Mouse (Mus musculus) T-helper 1 cell (primary cell): ENCODE measurements around the gene Abr.

ENCODE experiments used
- in situ Hi-C: fragments of 300-600 bp; cut with MboI, MseI; formaldehyde crosslinking; loops from one replicate; pipeline ENCODE4 v1.15.1; 2025; ENCODE audit warnings: high pct_unique_total_duplicates

Gene Abr

DNA sequence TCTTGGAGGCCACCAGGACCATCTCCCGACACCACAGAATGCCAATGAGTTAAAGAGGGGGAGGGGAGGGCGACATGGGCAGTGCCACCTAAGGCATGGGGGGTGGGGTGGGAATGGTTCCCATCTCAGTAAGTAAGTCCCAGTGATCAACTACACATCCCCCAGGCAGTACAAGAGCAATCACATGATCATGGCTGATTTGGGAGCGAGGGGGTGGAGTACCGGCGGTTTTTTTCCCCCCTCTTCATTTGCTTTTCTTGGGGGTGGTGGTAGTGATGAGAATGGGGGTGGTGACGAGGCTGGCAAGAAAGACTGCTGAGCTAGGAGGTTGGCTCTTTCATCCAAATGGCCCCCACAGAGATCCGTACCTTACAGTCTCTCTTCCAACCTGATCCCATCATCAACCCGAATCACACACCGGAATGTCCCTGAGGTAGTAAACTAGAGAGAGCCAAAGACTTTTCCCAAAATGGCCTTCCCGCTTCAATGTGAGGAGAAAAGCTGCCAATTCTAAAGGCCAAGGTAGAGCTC is 51.8 kb downstream of the Abr start:
- in situ Hi-C loops, result loop anchor here (5.0 kb wide), 1 partner anchor 43 kb away; no protein-coding TSS in a partner anchor

DNA sequence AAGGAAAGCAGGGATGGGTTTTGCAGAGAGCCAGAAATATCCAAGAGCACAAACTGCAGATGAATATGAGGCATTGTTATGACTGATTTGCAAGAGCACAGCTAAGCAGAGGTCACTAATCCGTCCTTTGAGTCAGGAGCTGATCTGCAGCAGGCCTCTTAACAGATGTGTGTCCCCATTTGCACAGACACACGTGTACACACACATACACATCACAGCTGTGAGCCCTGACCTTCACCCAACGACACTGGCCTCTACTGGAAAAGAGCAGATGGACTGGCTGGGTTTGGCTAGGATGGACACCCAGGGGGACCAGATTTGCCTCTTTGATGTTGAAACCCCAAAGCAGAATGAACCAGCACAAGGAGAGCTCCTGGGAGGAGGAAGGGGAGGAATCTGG is 52.7 kb downstream of the Abr start:
- in situ Hi-C loops, result no loop called here

- in situ Hi-C loops, result no loop called here
Observed at GRCm38 (mm10) chr11:76566081-76566480, 56.0 kb downstream of the Abr start.

GRCm38 (mm10) chr11:76562584-76562983 is 59.5 kb downstream of the Abr start:
- in situ Hi-C loops, result no loop called here

GRCm38 (mm10) chr11:76562165-76562564 is 59.9 kb downstream of the Abr start:
- in situ Hi-C loops, result no loop called here

GRCm38 (mm10) chr11:76557837-76558236 is 64.3 kb downstream of the Abr start:
- in situ Hi-C loops, result no loop called here

GRCm38 (mm10) chr11:76548153-76548721 is 73.9 kb downstream of the Abr start:
- in situ Hi-C loops, result no loop called here

DNA sequence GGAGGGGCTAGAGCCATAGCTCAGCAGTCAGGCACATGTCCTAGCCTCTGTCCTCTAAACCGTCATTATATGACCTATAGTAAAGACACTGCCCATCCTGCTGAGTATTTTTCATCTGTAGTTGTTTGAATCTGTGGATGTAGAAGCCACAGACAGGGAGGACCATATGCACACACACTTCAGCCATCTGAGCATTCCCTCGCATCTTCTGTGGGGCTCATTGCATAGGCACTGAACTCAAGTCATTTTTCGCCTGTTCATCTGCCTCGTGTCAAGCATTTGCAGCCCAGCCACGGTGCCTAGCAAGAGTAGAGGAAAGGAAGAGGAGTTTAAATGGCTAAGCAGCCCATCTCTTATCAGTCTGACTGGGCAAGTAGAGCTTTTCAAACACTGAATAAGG is 74.7 kb downstream of the Abr start:
- in situ Hi-C loops, result no loop called here

- in situ Hi-C loops, result no loop called here
Observed at GRCm38 (mm10) chr11:76546431-76546830, 75.7 kb downstream of the Abr start.

DNA sequence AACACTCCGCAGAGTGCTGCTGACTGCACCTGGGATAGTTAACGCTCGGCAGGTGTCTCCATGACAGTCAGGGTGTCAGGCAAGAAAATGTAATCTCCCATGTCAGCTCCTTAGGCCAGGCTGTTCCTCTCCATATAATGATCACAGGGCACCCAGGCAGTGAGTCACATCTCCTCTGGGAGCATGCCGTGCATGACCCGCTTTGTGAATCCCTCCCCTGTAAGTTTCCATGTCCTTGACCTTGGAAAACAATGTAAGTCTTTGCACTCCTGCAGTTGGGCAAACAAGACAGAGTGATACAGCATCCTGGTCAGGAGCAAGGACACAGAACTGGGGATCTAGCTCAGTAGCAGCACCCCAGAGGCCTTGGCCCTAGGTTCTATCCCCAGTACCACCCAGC is 78.8 kb downstream of the Abr start:
- in situ Hi-C loops, result no loop called here

DNA sequence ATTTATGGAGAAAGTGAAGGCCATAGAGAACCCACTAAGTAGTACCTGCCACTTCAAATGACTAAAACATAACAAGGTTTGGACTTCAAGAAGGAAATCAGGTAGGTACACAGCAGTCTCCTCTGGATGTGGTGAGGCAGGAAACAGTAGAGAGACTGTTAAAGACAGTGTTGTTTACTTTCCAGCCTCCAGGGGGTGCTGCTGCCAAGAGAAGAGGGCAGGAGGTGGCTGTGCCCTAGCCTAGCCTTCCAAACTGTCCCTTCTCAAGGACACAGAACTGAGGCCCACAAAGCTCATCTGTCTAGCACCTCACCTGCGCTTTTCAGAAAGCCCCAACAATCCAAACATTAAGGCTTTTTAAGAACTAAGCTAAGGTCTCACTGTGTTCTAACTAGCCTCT is 81.1 kb downstream of the Abr start:
- in situ Hi-C loops, result no loop called here

GRCm38 (mm10) chr11:76537401-76537800 is 84.7 kb downstream of the Abr start:
- in situ Hi-C loops, result no loop called here

- in situ Hi-C loops, result no loop called here
Observed at GRCm38 (mm10) chr11:76536576-76537354, 85.3 kb downstream of the Abr start.

GRCm38 (mm10) chr11:76532001-76532400 is 90.1 kb downstream of the Abr start:
- in situ Hi-C loops, result no loop called here

- in situ Hi-C loops, result no loop called here
Observed at GRCm38 (mm10) chr11:76530966-76531678, 91.0 kb downstream of the Abr start.

GRCm38 (mm10) chr11:76530168-76530935 is 91.8 kb downstream of the Abr start:
- in situ Hi-C loops, result no loop called here

DNA sequence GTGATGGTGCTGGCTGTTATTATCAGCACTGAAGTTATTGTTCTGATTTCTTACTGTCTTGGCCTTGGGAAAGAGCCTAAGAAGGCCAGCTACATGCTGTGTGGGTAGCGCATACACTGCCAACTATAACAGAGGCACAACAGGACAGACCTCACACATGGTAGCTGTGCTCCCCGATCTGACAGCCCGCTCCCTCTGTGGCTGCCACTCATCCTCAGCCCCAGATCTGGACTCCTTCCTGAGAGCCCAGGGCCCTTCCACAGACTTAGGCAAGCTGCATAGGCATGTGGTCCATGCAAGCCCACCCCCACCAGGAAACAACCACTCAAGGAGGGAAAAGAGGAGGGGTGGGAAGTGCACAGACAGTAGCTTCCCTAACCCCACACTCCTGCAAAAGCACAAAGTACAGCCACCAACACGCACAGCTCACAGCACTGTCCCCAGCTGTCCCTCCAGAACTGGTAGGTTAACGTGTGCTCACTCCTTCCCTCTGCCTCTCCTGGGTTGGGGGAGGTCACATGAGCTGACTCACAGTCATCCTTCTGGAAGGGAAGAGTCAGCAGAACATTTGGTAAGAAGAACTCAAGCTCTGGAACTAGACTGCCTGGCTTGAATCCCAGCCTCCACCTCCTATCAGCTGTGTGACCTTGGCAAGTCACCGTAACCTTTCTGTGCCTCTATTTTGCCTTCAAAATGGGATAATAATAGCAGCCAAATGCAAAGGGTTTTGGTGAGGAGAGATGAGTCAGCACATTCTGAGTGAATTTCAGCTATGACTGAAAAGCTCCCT is 92.6 kb downstream of the Abr start:
- in situ Hi-C loops, result loop anchor here (5.0 kb wide), 1 partner anchor 43 kb away; no protein-coding TSS in a partner anchor

GRCm38 (mm10) chr11:76525646-76526351 is 96.3 kb downstream of the Abr start:
- in situ Hi-C loops, result loop anchor here (5.0 kb wide), 1 partner anchor 47 kb away; no protein-coding TSS in a partner anchor

GRCm38 (mm10) chr11:76524947-76525346 is 97.2 kb downstream of the Abr start:
- in situ Hi-C loops, result loop anchor here (5.0 kb wide), 2 partner anchors 47 to 122 kb away; no protein-coding TSS in a partner anchor

DNA sequence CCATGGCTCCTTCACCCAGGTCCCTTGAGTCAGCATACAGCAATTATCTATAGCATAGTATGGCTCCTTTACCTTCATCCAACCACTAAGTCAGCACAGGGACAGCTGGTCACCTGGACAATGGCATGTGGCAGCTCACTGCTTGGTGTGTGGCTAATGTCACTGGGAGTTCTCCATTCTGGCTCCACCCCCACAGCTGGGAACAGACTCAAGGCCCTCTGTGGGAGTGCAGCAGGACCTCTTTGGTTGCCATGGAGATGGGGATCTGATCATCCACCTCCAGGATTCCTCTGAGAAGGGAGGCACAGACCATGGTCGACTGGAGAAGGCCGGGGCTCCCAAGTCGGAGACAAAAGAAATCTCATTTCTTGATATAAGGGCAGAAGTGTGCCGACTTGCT is 98.8 kb downstream of the Abr start:
- in situ Hi-C loops, result loop anchor here (5.0 kb wide), 1 partner anchor 124 kb away; no protein-coding TSS in a partner anchor
